ENCODE assay signal across 8 mouse cellular contexts in the genomic region with DNA sequence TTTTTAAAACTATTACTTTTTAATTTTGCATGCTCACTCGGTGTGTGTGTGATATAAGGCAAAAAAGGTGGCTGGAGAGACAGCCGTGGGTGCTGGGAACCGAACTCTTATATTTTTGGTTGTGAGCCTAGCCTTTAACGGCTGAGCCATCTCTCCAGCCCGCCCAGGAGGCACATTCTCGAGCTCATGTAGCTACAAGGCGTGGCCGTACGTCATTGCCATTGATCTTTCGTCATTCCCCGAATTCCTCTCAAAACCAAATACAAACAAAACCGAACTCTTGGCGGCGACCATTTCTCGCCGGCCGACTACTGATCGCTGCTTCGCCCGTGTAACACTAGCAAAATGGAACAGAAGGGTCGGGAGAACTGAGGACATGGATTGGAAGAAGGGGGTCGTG. TPM values are rescaled to one million over a fixed set of nuclear protein-coding genes. Genes with fewer than 3 reads are reported as not detected.
DNase-seq lines count a peak whose midpoint lies in the region; ATAC-seq and TF ChIP-seq lines count a peak whose summit lies in the region.
"Not testable (repeated sequence)": the region's sequence is repeated elsewhere in the genome, so short reads cannot be mapped to it uniquely, and the experiment has no call there.

No protein-coding gene starts in this region.

- not testable (repeated sequence) for TF ChIP-seq POLR2A in olfactory bulb, adult 2 months (IDR thresholded peaks at IDR 0.05; ENCODE audit: insufficient read depth, low read depth, low read length); thymus, adult 2 months (IDR thresholded peaks at IDR 0.05; ENCODE audit: control insufficient read depth, extremely low read depth, insufficient read depth, low read length, poor library complexity)

- not testable (repeated sequence) for H3K36me3 ChIP-seq in lung, embryonic 15.5 days; thymus, adult 2 months (ENCODE audit: control insufficient read depth, insufficient read depth, low read length)

- H3K27ac ChIP-seq in lung, embryonic 15.5 days: peak overlapping the region; percentile 84
- peak overlapping the region; percentile 98 for H3K27ac ChIP-seq in olfactory bulb, adult 2 months (ENCODE audit: insufficient read depth, low read depth, low read length)
- H3K27ac ChIP-seq in thymus, adult 2 months (ENCODE audit: control insufficient read depth, insufficient read depth, low read length): peak overlapping the region; percentile 76

- TF ChIP-seq CTCF in olfactory bulb, adult 2 months (IDR thresholded peaks at IDR 0.05; ENCODE audit: insufficient read depth, low read depth, low read length); thymus, adult 2 months (IDR thresholded peaks at IDR 0.05; ENCODE audit: borderline replicate concordance, control insufficient read depth, extremely low read depth, insufficient read depth, low read length, poor library complexity): not testable (repeated sequence)

- H3K9ac ChIP-seq in lung, embryonic 15.5 days: peak overlapping the region; percentile 70

- H3K4me1 ChIP-seq in lung, embryonic 15.5 days; olfactory bulb, adult 2 months (ENCODE audit: control insufficient read depth, insufficient read depth, low read length): not testable (repeated sequence)
- H3K4me1 ChIP-seq in thymus, adult 2 months (replicated peaks; ENCODE audit: control insufficient read depth, insufficient read depth, low read length): peaks cover 16% of the 10 kb centered on the region

- peak; percentile 85 for DNase-seq in MN1 (ENCODE audit: low spot score)
- DNase-seq in cerebellum, adult 8-10 months: peak; percentile 98
- peak; percentile 92 for DNase-seq in forelimb bud, embryonic 11.5 days (ENCODE audit: low read depth, low spot score)
- peak; percentile 97 for DNase-seq in layer of hippocampus, adult 9-10 months (ENCODE audit: low spot score)
- DNase-seq in thymus, adult 2 months: peak; percentile 88

- not testable (repeated sequence) for H3K9me3 ChIP-seq in lung, embryonic 15.5 days

- peak; percentile 1 to 40; a peak in 2 of 4 replicates for ATAC-seq in hematopoietic stem cell, adult 5-6 weeks (replicated peaks in 1 of 2; ENCODE audit: insufficient read depth in 1 of 2, low FRiP score in 2 of 2, low TSS enrichment in 1 of 2, low read depth in 1 of 2, poor library complexity in 2 of 2, severe bottlenecking in 2 of 2)
- peak; percentile 44 for ATAC-seq in lung, embryonic 15.5 days (ENCODE audit: borderline replicate concordance, extremely low read depth, low FRiP score, low TSS enrichment)

- 0% methylated on average over 22 of the region's 22 CpGs for WGBS in lung, embryonic 15.5 days
- under 1% methylated on average over 22 of the region's 22 CpGs for WGBS in olfactory bulb, adult 2 months
- WGBS in thymus, adult 2 months: under 1% methylated on average over 22 of the region's 22 CpGs

- not testable (repeated sequence) for H3K27me3 ChIP-seq in lung, embryonic 15.5 days; thymus, adult 2 months (ENCODE audit: control insufficient read depth, insufficient read depth, low read length)

- H3K4me2 ChIP-seq in lung, embryonic 15.5 days: peak overlapping the region; percentile 42

- peak overlapping the region; percentile 73 for H3K4me3 ChIP-seq in lung, embryonic 15.5 days
- peak overlapping the region; percentile 70 for H3K4me3 ChIP-seq in olfactory bulb, adult 2 months (ENCODE audit: insufficient read depth, low read depth, low read length)
- peak overlapping the region; percentile 78 for H3K4me3 ChIP-seq in thymus, adult 2 months (ENCODE audit: control insufficient read depth, insufficient read depth, low read length)

RNA-seq across cellular contexts. Expression of gene Klrb1c, which starts 29.0 kb away (rescaled TPM):
- 4.6 and 5.6 TPM in 2 replicates for total RNA-seq in hematopoietic stem cell, adult 5-6 weeks (2017)
- polyA plus RNA-seq in lung, embryonic 15.5 days (2015; fragmentation: Nextera tagmentation; extraction: Ambion mirVana): 0.15 and 0.16 TPM in 2 replicates
- not detected in 2 replicates for polyA plus RNA-seq in olfactory bulb, adult 2 months (2012; ENCODE audit: insufficient read depth, insufficient read length, low replicate concordance, missing spikeins)
- 0.96 and 2.6 TPM in 2 replicates for polyA plus RNA-seq in thymus, adult 2 months (2012; rRNA removed)

RNA-seq across cellular contexts. Expression of gene Klrb1, which starts 37.2 kb away (rescaled TPM):
- not detected in 2 replicates for total RNA-seq in hematopoietic stem cell, adult 5-6 weeks (2017)
- not detected in 2 replicates for polyA plus RNA-seq in lung, embryonic 15.5 days (2015; fragmentation: Nextera tagmentation; extraction: Ambion mirVana)
- not detected in 2 replicates for polyA plus RNA-seq in olfactory bulb, adult 2 months (2012; ENCODE audit: insufficient read depth, insufficient read length, low replicate concordance, missing spikeins)
- not detected in 2 replicates for polyA plus RNA-seq in thymus, adult 2 months (2012; rRNA removed)

Comparison
In these comparisons a context has a peak if more than half of its experiments do, and no peak if none do; other contexts are left out.
1. Peak in every context shown above with its lines: DNase-seq, ATAC-seq, H3K4me3 ChIP-seq and H3K27ac ChIP-seq.